Mouse (Mus musculus): ENCODE results near the gene Jaml. TPM values are rescaled to one million over a fixed set of nuclear protein-coding genes. Genes with fewer than 3 reads are reported as not detected.

Gene Jaml
- polyA plus RNA-seq, 1 experiment, result 0.53 TPM

DNA sequence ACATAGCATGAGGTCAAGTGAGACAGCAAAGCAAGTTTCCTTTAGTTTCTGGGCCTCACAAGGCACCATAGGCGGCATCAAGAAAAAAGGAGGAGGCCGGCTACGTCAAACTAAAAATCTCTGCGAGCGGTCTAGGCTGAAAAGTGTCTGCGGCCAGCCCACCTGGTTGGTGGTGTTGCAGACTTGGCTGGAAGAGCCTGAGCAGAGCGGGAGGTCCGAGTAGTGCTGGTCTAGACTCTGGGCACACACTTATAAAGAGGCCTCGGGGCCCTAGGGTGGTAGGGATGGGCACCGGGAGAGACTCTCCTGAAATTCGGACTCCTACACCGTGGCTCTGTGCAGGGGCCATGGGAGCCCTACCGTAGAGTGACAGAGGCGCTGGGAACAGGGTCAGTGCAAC lies 36.7 kb downstream of the Jaml start:
- H3K4me1 ChIP-seq (ENCODE audit: control insufficient read depth, insufficient read depth, low read length), result no peaks in the 10 kb centered on the region
- H3K4me3 ChIP-seq (ENCODE audit: insufficient read depth, low read depth, low read length), result peak overlapping the region; percentile 33; the same call in 1 of the 2 replicates
- no peaks in the 10 kb centered on the region for H3K36me3 ChIP-seq (ENCODE audit: control insufficient read depth, insufficient read depth, low read length)
- no peak overlapping the region for H3K27ac ChIP-seq (ENCODE audit: insufficient read depth, low read depth, low read length)
- 12% methylated on average over 14 of the region's 14 CpGs for WGBS
- DNase-seq, result peak; percentile 31
- no peaks in the 10 kb centered on the region; the same call in 1 of the 2 replicates for H3K27me3 ChIP-seq (replicated peaks; ENCODE audit: control insufficient read depth, insufficient read depth, low read length)
- TF ChIP-seq CTCF (conservative IDR thresholded peaks at IDR 0.05; ENCODE audit: insufficient read depth, insufficient read length, low read depth, low read length) (no peak), POLR2A (IDR thresholded peaks at IDR 0.05; ENCODE audit: low read depth, low read length) (no peak)

GRCm38 (mm10) chr9:45116819-45117218 lies 37.8 kb downstream of the Jaml start:
- H3K27ac ChIP-seq (ENCODE audit: insufficient read depth, low read depth, low read length), result no peak overlapping the region
- H3K4me3 ChIP-seq (ENCODE audit: insufficient read depth, low read depth, low read length), result no peak overlapping the region
- TF ChIP-seq POLR2A (IDR thresholded peaks at IDR 0.05; ENCODE audit: low read depth, low read length), result no peak
- no peak for TF ChIP-seq CTCF (conservative IDR thresholded peaks at IDR 0.05; ENCODE audit: insufficient read depth, insufficient read length, low read depth, low read length)
- WGBS, result 71% methylated on average over 9 of the region's 9 CpGs
- no peak for DNase-seq
- no peaks in the 10 kb centered on the region for H3K4me1 ChIP-seq (ENCODE audit: control insufficient read depth, insufficient read depth, low read length)
- H3K36me3 ChIP-seq (ENCODE audit: control insufficient read depth, insufficient read depth, low read length), result no peaks in the 10 kb centered on the region
- H3K27me3 ChIP-seq (replicated peaks; ENCODE audit: control insufficient read depth, insufficient read depth, low read length), result no peaks in the 10 kb centered on the region; the same call in 1 of the 2 replicates

- Histone ChIP-seq H3K4me1 (ENCODE audit: control insufficient read depth, insufficient read depth, low read length) (no peaks in the 10 kb centered on the region), H3K4me3 (ENCODE audit: insufficient read depth, low read depth, low read length) (peak within 1 kb of the TSS; percentile 18; the same call in 1 of the 2 replicates), H3K27ac (ENCODE audit: insufficient read depth, low read depth, low read length) (no peak within 1 kb of the TSS), H3K27me3 (replicated peaks; ENCODE audit: control insufficient read depth, insufficient read depth, low read length) (no peaks in the 10 kb centered on the region; the same call in 1 of the 2 replicates), H3K36me3 (ENCODE audit: control insufficient read depth, insufficient read depth, low read length) (no peaks in the 10 kb centered on the region)
- TF ChIP-seq POLR2A (IDR thresholded peaks at IDR 0.05; ENCODE audit: low read depth, low read length) (no peak), CTCF (conservative IDR thresholded peaks at IDR 0.05; ENCODE audit: insufficient read depth, insufficient read length, low read depth, low read length) (no peak)
- no peak for DNase-seq
- WGBS, result 6% methylated on average over 13 of the region's 13 CpGs
These were observed 38.9 kb downstream of the Jaml start, which contains the start of gene Scn2b for GRCm38 (mm10) chr9:45117741-45118431. TSS of gene Scn2b (plus strand) at chr9:45117782.

DNA sequence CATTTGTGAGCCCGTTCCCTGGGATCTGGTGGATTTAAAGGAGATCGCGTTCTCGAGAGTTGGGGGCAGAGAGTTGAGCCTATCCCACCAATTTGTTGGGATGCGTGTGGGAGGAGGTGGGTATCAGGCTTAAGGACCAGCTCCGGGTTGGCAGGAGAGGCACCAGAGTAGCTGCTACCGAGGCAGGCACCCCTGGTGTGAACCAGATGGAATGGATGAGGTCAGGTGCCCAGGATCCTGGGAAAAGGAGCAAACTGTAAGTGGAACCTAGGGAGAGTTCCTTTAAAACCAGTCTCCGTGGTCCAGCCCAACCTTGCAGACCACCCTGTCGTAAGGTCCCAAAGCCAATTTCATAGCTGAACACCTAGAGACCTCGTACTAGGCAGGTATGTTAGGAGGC lies 39.6 kb downstream of the Jaml start:
- DNase-seq, result no peak
- Histone ChIP-seq H3K4me3 (ENCODE audit: insufficient read depth, low read depth, low read length) (no peak overlapping the region), H3K36me3 (ENCODE audit: control insufficient read depth, insufficient read depth, low read length) (no peaks in the 10 kb centered on the region), H3K4me1 (ENCODE audit: control insufficient read depth, insufficient read depth, low read length) (no peaks in the 10 kb centered on the region), H3K27ac (ENCODE audit: insufficient read depth, low read depth, low read length) (no peak overlapping the region), H3K27me3 (replicated peaks; ENCODE audit: control insufficient read depth, insufficient read depth, low read length) (no peaks in the 10 kb centered on the region; the same call in 1 of the 2 replicates)
- WGBS, result 36% methylated on average over 10 of the region's 10 CpGs
- no peak for TF ChIP-seq CTCF (conservative IDR thresholded peaks at IDR 0.05; ENCODE audit: insufficient read depth, insufficient read length, low read depth, low read length)
- TF ChIP-seq POLR2A (IDR thresholded peaks at IDR 0.05; ENCODE audit: low read depth, low read length), result no peak

DNA sequence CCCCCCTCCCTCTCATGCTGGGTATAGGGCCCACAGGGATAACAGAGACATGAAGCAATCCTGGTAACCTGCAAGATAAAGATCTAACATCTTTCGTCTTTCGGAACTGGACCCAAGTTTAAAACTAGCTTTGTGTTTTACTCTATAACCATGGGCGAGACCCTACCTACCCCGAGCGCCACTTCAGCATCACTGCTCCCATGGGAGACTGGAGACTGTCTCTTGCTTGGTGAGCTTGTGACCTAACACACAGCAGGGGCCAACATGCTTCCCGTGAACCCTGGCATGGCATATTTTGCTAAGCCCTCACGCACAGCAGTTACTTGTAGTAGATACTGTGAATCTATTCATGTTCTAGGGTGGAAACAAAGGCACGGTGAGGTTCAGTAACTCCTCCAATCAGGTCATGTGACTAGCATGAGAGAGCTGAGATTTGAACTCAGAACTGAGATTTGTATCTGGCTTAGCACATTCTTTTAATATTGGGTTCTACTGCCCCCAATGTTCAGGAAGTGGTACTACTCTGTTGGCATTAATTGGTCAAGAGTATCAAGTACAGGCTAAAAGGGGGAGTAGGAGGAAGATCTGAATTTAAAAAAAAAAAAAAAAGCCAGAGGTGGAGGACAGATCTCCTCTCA lies 40.5 kb downstream of the Jaml start:
- no peak overlapping the region for H3K27ac ChIP-seq (ENCODE audit: insufficient read depth, low read depth, low read length)
- H3K36me3 ChIP-seq (ENCODE audit: control insufficient read depth, insufficient read depth, low read length), result no peaks in the 10 kb centered on the region
- no peaks in the 10 kb centered on the region; the same call in 1 of the 2 replicates for H3K27me3 ChIP-seq (replicated peaks; ENCODE audit: control insufficient read depth, insufficient read depth, low read length)
- TF ChIP-seq POLR2A (IDR thresholded peaks at IDR 0.05; ENCODE audit: low read depth, low read length), result no peak
- no peak for TF ChIP-seq CTCF (conservative IDR thresholded peaks at IDR 0.05; ENCODE audit: insufficient read depth, insufficient read length, low read depth, low read length)
- no peaks in the 10 kb centered on the region for H3K4me1 ChIP-seq (ENCODE audit: control insufficient read depth, insufficient read depth, low read length)
- DNase-seq, result no peak
- H3K4me3 ChIP-seq (ENCODE audit: insufficient read depth, low read depth, low read length), result no peak overlapping the region
- 95% methylated on average over 8 of the region's 8 CpGs for WGBS

- H3K36me3 ChIP-seq (ENCODE audit: control insufficient read depth, insufficient read depth, low read length), result no peaks in the 10 kb centered on the region
- no peak overlapping the region for H3K27ac ChIP-seq (ENCODE audit: insufficient read depth, low read depth, low read length)
- no peaks in the 10 kb centered on the region for H3K4me1 ChIP-seq (ENCODE audit: control insufficient read depth, insufficient read depth, low read length)
- no peak for DNase-seq
- TF ChIP-seq POLR2A (IDR thresholded peaks at IDR 0.05; ENCODE audit: low read depth, low read length) (no peak), CTCF (conservative IDR thresholded peaks at IDR 0.05; ENCODE audit: insufficient read depth, insufficient read length, low read depth, low read length) (no peak)
- no peak overlapping the region for H3K4me3 ChIP-seq (ENCODE audit: insufficient read depth, low read depth, low read length)
- no peaks in the 10 kb centered on the region; the same call in 1 of the 2 replicates for H3K27me3 ChIP-seq (replicated peaks; ENCODE audit: control insufficient read depth, insufficient read depth, low read length)
- WGBS, result 93% methylated on average over 14 of the region's 14 CpGs
These were observed 41.1 kb downstream of the Jaml start for GRCm38 (mm10) chr9:45119954-45120530.

- Histone ChIP-seq H3K4me3 (ENCODE audit: insufficient read depth, low read depth, low read length) (no peak overlapping the region), H3K36me3 (ENCODE audit: control insufficient read depth, insufficient read depth, low read length) (no peaks in the 10 kb centered on the region), H3K27me3 (replicated peaks; ENCODE audit: control insufficient read depth, insufficient read depth, low read length) (no peaks in the 10 kb centered on the region), H3K4me1 (ENCODE audit: control insufficient read depth, insufficient read depth, low read length) (no peaks in the 10 kb centered on the region), H3K27ac (ENCODE audit: insufficient read depth, low read depth, low read length) (no peak overlapping the region)
- TF ChIP-seq CTCF (conservative IDR thresholded peaks at IDR 0.05; ENCODE audit: insufficient read depth, insufficient read length, low read depth, low read length) (no peak), POLR2A (IDR thresholded peaks at IDR 0.05; ENCODE audit: low read depth, low read length) (no peak)
- no peak for DNase-seq
- WGBS, result 86% methylated on average over 6 of the region's 6 CpGs
These were observed 41.6 kb downstream of the Jaml start for GRCm38 (mm10) chr9:45120567-45120966.

All from kidney, adult 2 months (tissue).